Mouse (Mus musculus) cerebellum, adult 9-10 months (tissue): ENCODE measurements around the gene B4galnt1.
"Not testable (repeated sequence)": the region's sequence is repeated elsewhere in the genome, so short reads cannot be mapped to it uniquely, and the experiment has no call there.

Source experiments
- DNase-seq: peaks from one replicate; pipeline ENCODE4 v3.0.0; 2022

Gene B4galnt1

DNA sequence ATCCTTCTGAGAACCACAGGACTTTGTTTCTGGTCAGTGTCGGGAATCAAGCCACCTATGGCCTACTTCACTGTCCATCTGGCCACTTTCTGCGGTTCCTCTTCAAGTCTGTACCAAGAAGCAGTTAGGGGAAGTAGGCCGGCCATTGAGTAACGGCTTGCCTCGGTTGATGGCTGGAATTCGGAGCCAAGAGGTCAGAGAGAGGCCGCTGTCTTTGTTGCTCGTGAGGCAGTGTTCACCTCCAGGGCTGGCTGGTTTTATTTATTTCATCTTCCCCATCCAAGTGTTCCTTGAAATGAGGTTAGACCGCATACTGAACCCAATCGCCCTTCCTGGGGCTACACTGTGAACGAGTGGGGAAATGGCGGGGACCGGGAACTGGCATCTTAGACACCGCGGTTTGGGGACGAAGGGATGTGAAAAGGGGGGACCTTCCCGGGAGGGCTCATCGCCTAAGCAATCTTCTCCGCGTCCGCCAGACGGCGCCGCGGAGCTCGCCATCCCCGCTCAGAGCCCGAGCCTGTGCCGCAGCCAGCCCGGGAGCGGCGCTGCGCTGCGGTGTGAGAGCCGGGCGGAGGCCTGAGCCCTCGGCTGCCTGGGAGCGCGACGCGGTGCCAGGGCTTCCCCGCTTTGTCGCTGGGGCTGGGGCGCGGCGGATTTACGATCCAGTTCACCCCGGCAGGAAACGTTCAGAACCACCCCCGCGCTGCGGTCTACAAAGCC lies at the start of gene B4galnt1:
B4galnt1 (plus strand) TSS at position 595 of the 723 bp plus-strand sequence.
- DNase-seq = peak; percentile 89

DNA sequence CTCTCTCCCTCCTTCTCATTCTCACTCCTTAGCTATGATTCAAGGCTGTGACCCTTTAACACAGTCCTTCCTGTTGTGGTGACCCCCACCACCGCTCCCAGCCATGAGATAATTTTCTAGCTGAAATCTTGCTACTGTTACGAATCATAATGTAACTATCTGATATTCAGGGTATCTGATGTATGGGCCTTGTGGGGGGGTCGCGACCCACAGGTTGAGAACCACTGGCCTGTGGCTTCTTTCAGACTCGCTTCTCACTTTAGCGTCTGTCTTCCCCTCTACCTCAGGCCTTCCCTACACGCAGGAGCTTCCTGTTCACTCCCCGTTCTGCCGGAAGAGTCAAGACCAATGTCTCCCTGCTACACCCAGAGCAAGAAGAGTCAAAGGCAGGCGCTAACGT lies 46.6 kb upstream of the B4galnt1 start:
- no peak for DNase-seq

DNA sequence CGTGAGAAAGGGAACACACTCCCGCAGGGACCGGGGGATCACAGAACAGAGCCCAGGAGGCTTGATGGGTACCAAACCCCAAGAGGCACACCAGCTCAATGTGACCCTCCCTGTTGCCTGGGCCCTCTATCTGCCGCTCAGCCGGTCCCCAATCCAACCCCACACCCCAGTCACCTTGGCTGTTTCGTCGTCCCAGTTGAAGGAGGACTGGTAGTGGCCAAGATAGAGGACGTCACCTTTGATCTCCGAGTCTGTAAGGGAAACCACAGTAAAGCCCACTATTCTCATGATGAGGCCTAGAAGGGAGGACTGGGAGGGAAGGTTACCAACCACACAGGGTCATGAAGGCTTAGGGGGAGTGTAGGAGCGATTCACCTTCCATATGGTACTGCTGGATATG lies 45.8 kb upstream of the B4galnt1 start:
- DNase-seq = no peak

DNA sequence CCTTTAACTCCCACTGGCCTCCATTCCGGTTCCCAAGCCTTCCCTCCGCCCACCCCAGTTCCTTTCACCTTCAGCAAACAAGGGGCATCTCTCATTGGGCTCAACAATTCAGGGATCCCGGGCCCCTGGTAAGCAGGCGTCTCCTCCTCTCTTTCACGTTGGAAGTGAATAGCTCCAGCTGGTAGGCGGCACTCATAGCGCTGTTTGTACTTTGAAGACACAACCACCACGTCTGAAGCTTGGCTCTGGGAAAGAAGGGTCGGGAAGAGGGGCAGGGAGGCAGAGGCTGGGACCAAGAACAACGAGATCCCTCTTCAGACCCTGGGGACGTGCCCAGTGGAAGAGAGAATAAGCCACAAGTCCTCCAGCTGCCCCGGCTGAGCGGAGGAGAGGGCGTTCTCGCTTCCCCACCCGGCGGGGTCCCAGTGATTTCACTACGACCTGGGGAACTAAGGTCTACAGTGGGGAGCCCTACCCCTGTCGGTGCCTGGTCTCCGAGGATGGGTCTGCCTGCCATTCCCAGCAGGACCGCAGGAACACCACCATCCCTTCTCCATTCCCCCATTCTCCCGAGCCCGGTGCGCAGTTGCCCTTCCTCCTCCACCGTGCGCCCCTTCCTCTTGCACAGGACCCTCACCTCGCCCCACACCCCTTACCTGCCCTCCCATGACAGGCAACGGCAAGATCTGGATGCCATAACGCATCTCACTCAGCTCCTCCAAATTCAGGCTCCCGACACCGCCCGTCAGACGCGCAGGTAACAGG lies 44.5 kb upstream of the B4galnt1 start:
- peak; percentile 56 for DNase-seq

DNA sequence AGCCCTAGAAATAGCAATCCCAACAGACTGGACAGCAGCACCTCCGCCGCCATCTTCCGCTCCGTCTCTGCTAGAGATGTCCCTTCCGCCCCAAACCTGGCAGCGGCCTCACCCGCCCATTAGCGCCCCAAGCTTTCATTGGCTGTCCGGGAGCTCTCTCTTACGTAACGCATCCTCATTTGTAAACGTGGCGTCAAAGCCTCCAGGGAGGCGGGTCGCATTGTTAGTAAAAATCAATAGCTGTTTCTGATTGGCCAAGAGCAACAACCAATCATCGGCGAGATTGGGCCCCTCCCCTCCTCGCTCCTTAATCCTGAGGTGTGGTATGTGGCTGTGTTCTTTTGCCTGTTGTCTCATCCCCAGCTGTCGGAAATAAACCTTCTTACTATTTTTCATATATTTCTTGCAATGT lies 44.0 kb upstream of the B4galnt1 start, which contains the start of gene Os9:
Os9 (minus strand) TSS at position 66 of the 412 bp plus-strand sequence.
- DNase-seq = peak; percentile 100

DNA sequence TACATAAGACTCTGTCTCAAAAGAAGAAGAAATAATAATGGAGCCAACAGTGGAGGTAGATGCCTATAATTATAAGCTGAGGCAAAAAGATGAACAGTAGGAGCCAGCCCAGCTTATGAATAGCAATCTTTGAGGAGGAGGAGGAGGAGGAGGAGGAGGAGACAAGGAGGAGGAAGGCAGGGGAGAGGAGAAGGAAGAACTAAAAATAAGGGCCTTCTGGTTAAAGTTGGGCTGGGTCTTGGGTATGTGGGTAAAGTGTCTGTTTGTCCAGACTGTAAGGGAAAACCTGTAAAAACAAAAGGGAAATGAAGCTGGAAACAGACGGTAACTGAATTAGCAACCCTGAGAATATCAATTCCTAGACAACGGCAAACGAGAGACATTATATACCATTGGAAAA lies 43.0 kb upstream of the B4galnt1 start:
- no peak for DNase-seq

DNA sequence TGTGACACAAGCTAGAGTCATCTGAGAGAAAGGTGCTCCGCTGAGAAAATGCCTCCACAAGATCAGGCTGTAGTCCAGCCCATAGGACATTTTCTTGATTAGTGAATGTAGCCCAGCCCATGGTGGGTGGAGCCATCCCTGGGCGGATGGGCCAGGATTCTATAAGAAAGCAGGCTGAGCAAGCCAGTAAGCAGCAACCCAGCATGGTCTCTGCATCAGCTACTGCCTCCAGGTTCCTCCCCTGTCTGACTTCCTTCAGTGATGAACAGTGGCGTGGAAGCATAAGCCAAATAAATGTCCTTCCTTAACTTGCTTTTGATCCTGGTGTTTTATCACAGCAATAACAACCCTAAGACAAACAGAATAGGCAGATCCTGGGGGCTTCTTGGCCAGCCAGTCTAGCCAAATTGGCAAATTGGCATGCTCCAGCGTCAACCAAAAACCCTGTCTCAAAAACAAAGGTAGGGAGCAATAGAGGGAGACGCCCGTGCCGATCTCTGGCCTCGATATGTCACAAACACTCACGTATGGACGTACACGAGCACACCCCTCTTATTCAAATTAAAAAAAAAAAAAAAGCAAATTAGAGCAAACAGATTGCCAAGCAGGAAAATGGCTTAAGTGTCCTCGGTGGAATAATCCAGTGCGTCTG lies 42.1 kb upstream of the B4galnt1 start:
- DNase-seq = peak; percentile 81

DNA sequence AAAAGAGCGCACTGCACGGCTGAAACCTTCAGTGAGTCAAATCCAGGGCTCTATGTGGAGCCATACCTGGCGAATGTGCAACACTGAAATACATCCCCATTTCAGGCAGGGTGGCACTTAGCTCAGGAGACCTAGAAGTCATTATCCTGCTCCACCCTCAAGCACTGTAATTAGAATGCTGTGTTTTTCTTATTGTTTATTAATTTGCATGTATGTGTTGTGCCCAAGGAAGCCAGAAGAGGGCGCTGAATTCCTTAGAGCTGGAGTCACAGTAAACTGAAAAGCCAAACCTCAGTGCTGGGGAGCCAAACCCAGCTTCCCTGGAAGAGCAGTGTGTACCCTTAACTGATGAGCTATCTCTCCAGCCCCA lies 41.6 kb upstream of the B4galnt1 start:
- DNase-seq = peak; percentile 93

DNA sequence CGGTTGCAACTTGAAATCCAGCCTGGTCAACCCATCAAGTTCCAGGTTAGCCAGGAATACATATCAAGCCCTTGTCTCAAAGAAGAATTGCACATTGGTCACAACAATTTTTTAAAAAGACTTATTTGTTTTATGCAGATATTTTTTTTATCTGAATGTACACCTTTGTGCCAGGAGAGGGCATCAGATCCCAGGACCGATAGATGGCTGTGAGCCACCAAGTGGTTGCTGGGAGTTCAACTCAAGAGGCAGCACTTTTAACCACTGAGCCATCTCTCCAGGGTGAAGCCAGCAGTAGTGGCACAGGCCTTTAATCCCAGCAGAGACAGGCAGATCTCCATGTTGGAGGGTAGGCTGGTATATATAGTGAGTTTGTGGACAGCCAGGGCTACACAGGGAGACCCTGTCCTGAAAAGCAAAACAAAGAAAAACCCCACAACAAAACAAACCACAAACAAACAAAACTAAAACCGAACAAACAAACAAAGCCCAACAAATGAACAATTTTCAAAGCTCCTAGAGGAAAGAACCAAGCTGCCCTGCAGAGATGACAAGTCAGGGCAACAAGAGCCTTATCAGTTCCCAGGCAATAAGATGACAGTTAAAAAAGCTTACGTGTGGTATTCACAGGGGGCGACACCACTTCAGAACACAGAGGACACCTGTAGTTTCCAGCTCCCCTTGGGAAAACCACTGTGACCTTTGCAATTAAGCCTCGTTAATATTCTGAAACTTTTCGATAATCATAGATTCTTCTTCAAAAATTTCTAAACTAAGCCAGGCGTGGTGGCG lies 39.6 kb upstream of the B4galnt1 start:
- peak; percentile 51 for DNase-seq

DNA sequence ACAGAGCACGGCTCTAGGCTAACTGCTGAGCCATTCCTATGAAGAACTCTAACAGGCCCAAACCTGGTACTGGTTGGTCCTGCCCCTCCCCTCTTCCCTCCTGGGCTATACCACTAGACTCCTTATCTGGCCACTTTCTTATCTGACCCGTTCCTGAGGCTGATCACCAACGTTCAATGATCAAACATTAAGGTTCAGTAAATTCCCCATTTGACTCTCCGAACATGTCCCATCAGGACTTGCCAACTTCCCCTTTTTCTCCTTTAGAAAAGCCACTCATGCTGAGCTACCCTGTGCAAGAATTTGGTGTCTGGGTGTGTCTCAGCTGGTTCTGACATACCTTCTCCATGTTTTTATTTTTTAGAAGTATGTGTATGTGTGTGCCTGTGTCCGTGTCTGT lies 38.4 kb upstream of the B4galnt1 start:
- no peak for DNase-seq

DNA sequence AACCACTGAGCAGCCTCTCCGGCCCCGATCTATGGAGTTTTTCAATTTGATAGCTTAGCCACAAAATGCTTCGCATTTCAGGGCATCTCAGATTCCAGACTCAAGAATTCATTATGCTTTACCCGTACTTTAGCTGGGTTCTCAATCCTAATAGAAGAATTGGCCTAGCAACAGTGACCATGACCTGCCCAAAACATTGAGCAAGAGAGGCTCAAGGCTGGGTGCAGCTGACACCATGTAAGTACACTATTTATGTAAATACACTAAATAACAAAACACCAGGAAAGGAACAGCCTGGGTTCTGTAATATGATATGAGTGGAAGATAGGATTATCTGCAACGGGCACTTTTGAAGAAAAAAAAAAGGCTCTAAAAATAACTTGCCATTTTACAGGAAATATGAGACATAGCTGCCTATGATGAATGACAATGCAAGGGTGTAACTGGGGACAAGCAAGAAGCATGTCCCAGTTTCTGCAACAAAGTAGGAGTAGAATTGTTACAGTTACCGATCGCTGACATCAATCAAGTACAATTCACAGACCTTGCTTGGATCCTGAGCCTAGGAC lies 37.2 kb upstream of the B4galnt1 start:
- no peak for DNase-seq

DNA sequence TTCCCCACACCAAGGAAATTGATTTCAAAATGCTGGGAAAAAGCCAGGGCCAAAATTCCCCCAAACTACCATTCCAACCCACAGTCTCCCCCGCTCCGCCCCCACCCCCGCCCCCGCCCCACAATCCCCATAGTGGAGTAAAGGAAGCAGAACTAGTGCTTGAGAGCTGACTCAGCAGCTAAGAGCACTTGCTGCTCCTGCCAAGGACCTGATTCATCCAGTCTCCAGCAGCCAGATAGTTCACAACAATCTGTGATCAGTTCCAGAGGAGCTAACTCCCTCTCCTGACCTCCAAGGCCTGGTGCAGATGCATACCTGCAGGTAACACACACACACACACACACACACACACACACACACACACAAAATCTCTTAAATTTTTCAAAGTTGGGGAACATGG lies 35.6 kb upstream of the B4galnt1 start:
- DNase-seq = no peak

DNA sequence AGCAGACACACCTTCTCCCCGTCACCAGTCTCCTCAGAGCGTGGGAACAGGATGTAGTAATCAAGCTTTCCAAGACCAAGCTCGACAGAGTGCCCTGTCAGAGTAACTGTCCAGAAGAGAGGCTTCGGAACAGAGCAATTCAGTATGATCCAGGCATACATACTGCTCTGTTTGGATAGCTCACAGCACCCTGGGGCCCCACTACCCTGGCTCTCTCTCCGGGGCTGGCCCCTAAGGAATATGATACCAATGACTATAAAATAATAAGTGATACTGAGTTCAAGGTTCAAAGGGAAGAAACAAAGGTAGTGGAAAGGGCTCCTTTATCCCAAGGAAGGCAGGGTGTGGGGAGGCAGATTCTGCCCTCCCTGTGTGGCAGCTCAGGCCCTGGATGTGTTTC lies 32.6 kb upstream of the B4galnt1 start:
- no peak for DNase-seq

DNA sequence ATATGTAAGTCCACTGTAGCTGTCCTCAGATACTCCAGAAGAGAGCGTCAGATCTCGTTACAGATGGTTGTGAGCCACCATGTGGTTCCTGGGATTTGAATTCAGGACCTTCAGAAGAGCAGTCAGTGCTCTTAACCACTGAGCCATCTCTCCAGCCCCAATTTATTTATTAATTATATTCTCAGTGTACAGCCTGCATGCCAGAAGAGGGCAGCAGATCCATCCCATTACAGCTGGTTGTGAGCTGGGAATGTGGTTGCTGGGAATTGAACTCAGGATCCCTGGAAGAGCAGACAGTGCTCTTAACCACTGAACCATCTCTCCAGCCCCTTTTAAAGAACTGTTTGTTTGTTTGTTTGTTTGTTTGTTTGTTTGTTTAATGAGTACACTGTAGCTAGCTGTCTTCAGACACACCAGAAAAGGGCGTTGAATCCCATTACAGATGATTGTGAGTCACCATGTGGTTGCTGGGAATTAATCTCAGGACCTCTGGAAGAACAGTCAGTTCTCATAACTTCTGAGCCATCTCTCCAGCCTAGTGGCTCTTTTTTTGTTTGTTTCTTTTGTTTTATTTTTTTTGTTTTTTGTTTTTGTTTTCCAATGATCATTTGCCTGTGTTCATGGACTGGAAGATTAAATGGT lies 30.5 kb upstream of the B4galnt1 start:
- not testable (repeated sequence) for DNase-seq

DNA sequence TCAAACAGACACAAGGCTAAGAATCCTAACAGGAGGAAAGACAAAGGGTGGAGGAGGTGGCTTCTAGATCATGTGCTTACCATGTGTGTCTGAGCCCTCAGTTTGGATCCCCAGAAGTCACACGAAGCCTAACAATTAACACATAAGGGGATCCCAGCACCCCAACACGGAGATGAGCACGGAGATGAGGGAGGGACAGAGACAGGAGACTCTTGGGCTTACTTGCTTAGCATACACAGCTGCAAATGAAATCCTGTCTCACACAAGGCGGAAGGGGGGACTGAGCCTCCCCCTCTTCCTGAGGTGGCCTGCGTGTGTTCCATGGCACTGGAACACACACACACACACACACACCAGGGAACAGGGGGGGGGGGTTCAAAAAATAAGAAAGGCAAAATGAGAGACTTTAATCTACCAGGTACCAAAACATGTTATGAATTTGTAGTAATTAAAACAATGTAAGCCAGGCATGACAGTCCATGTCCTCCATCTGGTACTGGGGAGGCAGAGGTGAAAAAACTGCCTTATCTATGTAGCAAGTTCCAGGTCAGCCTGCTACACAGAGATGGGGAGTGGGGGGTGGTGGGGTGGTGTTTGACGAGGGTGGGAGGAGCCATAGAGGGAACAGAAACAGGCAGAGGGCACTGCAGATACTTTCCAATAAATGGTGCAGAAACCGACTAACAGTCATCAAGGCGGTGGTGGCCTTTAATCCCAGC lies 29.7 kb upstream of the B4galnt1 start:
- DNase-seq = no peak

DNA sequence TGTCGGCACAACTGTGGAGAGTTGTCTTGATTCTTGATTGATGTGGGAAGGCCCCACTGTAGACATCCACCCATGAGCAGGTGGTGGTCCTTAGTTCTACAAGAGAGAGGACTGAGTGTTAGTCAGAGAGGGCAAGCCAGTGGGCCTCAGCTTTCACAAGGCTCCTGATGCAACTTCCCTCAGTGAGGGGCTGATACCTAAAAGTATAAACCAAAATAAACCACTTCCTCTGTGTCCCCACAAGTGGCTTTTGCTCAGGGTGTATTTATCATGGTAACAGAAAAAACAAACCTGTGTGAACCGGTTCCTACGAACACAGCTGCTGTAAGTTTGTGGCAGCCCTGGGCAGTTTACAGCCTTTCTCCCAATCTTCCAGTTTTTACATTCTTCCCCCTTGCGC lies 28.5 kb upstream of the B4galnt1 start:
- no peak for DNase-seq

DNA sequence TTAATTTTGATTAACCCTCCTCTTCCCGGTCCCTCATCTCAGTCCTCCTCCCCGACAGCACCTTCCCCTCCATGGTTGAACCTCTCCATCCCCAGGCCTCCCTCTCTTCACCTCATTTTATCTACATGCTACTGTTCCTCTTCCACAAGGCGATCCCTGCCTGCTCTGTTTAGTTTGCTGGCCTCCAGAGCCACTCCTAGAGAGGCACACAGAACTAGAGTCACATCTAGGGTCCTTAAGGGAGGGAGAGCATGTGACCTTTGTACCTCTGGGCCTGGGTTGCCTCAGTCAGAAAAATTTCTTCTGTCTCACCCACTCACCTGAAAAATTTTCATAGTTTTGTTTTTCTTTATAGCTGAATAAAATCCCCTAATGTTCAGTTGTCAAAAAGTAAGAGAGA lies 27.1 kb upstream of the B4galnt1 start:
- no peak for DNase-seq

DNA sequence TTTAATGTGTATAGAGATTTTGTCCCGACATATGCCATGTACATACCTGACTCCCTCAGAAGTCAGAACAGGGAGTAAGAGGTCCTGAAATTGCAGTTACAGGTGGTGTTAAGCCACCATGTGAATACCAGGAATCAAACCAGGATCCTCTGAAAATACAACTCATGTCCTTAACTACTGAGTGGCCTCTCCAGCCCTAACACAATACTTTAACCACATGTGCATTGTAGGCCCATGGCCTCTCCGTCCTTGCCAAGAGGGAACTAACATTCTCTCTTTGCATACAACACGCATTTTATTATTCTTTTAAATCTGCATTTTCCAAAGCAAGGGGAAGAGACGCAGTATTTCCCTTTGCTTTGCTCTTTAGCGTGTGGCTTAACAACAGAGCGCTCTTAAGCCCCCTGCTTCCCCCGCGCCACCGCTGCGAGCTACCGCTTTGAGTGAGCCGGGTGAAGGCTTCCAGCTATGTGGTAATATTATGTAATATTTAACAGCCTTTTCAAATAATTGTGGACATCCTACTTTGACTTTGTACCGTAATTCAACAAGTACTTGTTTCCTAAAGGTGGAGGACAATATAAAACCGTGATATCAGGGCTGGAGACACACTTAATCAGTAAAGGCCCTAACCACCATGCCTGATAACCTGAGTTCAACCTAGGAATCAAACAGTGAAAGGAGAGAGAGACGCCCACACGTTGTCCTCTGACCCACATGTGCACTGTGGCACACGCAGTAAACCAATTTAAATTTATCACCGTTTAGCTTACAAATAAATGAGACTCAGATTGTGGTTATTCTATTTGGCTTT lies 26.5 kb upstream of the B4galnt1 start:
- no peak for DNase-seq

DNA sequence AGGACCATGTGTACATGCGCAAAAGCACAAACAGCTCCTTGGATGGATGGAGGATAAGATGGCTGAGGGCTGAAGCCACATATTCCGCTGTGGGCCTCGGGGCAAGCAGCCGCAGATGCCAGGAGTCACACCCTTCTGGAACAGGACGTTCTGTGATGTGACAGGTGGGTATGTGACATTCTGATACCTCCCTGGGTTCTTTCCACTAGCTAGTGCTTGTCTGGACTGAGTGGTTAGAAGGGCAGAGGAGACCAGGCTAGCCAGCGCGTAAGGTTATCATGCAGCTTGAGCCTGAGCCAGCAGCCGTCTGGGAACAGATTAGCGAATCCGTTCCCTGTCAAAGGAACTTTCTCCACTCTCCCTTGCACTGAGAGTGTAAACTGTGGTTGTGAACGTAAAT lies 24.1 kb upstream of the B4galnt1 start:
- DNase-seq = no peak

DNA sequence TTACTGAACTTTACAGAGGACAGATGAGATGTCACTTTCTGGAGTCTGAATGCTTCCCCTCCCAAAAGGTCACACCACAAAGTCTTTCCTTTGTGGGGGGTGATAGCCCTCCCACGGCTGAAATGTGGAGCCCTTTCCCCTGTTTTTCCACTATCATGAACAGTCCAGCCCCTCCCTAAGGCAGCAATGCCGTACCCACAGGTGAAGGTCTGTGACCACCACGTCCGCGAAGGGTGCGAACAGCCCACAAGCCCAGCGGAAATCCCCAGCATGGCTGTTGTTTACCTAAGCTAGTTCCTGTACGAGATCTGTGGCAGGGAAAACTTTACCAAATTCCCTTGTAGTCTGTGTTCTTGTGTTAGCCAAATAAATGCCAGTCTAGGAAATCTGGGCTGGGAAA lies 23.5 kb upstream of the B4galnt1 start:
- no peak for DNase-seq

DNA sequence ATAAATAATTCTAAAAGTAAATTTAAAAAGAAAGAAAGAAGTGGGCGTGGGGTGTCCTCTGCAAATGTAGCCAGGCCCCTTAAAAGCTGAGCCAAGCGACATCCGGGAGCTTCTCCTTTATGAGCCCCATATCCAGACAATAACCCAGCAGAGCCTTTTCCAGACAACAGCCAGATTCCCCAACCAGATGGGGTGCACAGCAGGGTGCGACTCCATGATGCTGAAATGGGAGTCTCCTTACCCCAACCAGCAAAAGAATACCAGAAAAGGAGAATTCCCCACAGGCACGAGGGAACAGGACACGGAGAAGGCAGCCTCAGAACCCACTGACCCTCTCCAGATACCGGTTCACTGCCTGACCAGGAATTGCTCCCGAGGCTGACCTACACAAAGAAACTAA lies 21.8 kb upstream of the B4galnt1 start:
- peak; percentile 41 for DNase-seq
